Mouse (Mus musculus): ENCODE data around the gene Usp54. TPM values are rescaled to one million over a fixed set of nuclear protein-coding genes. Genes with fewer than 3 reads are reported as not detected.

The Usp54 gene
- polyA plus RNA-seq (2017; shearing (Covaris generic)), result 3.5 TPM

DNA sequence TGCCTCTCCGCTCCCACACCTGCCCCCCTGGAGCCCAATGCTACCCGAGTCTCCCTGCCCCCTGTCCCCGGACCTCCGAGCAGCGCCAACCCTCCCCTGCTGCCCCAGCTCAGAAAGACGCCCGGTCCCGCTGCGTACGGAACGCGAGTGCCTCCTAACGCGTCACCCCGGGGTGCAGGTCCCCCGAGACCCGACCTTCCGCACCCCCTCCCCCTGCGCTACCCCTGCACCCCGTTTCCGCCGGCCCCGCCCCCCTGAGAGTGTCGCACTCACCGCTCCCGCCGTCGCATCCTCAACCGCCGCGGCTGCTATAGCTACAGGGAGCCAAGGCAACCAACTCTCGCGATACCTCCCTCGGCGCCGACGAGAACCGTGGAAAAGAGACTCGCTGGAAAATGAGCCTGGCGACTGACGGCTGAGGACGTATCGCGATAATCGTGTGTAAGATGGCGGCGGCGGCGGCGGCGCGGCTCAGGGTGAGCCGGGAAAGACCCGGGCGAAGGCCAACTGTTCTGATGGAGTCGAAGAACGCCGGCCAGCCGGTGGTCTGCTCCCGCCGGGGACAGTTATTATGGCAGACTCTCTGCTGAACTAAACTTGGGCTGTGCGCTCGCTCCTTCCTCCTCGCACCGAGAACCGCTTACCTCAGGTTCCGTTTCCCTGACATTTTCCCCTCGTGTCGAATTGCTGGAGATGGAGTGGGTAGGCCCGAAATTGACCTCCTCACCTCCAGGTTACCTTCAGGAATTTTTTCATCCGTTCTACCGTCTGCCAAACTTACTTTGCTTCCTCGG, at the start of gene Usp54:
Usp54 (minus strand) TSS at position 420 of the 794 bp plus-strand sequence.

DNA sequence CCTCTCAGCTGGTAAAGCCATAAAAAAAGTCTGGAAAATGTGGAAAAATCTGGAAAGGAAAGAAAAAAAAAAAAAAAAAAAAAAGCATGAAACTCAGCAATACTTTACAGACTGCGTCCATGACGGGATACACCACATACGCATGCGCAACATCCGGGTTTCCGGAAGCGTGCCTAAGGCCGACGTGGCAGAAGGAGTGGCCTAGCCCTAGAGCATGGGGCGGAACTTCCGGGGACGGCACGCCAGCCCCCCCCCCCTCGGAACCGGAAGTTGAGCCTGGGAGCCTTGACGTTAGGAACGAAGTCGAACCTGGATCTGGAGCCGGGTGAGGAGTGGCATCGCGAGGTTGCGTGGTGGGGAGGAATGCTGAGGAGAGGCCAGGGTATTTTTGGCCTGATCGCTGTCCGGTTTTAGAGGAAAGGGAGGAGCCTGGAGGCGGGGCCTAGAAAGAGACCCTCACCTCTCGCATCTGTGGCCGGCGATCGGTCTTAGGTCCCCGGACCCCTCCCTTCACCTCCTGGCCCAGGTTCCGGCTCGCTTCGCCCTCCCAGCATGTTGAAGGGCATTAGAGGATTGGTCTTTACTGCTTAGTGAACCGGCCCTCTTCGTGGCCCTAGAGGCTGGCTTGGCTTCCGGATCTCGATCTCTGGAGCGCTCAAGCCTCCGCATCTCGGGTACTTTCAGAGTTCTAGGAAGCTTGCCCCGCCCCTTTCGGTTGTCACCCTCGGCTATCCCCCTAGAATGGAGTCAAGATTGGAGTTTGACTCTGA, 33.4 kb upstream of the Usp54 start, which contains the start of gene Sec24c:
Sec24c (plus strand) TSS at position 245 of the 770 bp plus-strand sequence.

GRCm38 (mm10) chr14:20668154-20668810, 27.4 kb upstream of the Usp54 start, which contains the start of gene Synpo2l:
Gene Synpo2l, minus strand, starts transcription at chr14:20668354.

DNA sequence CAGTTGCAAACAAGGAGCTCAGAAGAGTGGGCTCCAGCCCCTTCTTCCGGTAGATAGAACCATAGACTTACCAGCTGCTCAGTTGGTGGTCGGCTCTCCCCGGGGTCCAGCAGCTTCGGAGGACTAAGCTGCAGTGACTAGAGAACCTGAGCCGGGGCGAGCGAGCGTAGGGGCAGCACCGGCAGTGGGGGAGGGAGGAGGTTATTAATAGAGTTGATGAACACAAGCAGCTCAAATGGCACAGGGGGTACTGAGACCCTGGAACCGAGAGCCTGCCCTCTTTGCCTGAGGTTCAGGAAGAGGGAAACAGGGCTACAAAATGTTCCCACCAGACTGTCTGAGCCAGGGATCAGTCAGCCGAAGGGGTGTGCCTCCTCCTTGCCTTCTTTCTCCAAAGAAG, 15.5 kb upstream of the Usp54 start, which contains the start of gene Myoz1:
Myoz1 (minus strand) TSS at position 180 of the 400 bp plus-strand sequence.

DNA sequence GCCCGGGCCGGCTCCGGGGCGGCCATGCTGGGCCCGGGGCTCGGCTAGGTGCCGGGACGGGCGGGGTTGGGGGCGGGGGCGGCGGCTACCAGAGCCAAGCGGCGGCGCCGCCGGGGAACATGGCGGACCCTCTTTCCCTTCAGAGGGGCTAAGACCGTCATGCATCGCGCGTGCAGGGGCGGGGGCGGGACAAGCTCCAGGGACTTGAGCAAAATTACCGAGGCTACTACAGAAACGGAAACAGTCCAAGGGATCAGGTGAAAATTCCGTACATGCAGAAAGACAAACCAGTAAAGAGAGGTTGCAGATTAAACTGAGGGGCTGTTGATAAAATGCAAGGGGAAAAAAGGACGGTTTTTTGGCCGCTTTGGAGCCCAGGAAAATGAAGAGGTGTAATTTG, 94.4 kb downstream of the Usp54 start, which contains the start of gene Ppp3cb:
Ppp3cb (minus strand) TSS at position 159 of the 400 bp plus-strand sequence.

Other genes with a start within 250 kb of the Usp54 start
- gene Mrps16, start 247.4 kb downstream of the Usp54 start, polyA plus RNA-seq (2017; shearing (Covaris generic)), result 98.6 TPM
- not detected for gene Cfap70, start 188.8 kb downstream of the Usp54 start, polyA plus RNA-seq (2017; shearing (Covaris generic))
- gene Anxa7, start 160.9 kb downstream of the Usp54 start, polyA plus RNA-seq (2017; shearing (Covaris generic)), result 44.0 TPM
- 1.7 TPM for gene Mss51, start 144.2 kb downstream of the Usp54 start, polyA plus RNA-seq (2017; shearing (Covaris generic))
- 31.4 TPM for gene Ppp3cb, start 94.5 kb downstream of the Usp54 start, polyA plus RNA-seq (2017; shearing (Covaris generic))
- not detected for gene Myoz1, start 15.5 kb upstream of the Usp54 start, polyA plus RNA-seq (2017; shearing (Covaris generic))
- not detected for gene Synpo2l, start 27.3 kb upstream of the Usp54 start, polyA plus RNA-seq (2017; shearing (Covaris generic))
- 226 TPM for gene Sec24c, start 33.2 kb upstream of the Usp54 start, polyA plus RNA-seq (2017; shearing (Covaris generic))
- 12.2 TPM for gene Fut11, start 53.9 kb upstream of the Usp54 start, polyA plus RNA-seq (2017; shearing (Covaris generic))
- gene Chchd1, start 61.9 kb upstream of the Usp54 start, polyA plus RNA-seq (2017; shearing (Covaris generic)), result 127 TPM
- gene Zswim8, start 66.5 kb upstream of the Usp54 start, polyA plus RNA-seq (2017; shearing (Covaris generic)), result 49.7 TPM
- 54.5 TPM for gene Ndst2, start 93.5 kb upstream of the Usp54 start, polyA plus RNA-seq (2017; shearing (Covaris generic))
- gene Camk2g, start 153.0 kb upstream of the Usp54 start, polyA plus RNA-seq (2017; shearing (Covaris generic)), result 7.6 TPM
- gene Plau, start 195.6 kb upstream of the Usp54 start, polyA plus RNA-seq (2017; shearing (Covaris generic)), result not detected